Mouse (Mus musculus): ENCODE measurements around the gene Kif2b.

The Kif2b gene

DNA sequence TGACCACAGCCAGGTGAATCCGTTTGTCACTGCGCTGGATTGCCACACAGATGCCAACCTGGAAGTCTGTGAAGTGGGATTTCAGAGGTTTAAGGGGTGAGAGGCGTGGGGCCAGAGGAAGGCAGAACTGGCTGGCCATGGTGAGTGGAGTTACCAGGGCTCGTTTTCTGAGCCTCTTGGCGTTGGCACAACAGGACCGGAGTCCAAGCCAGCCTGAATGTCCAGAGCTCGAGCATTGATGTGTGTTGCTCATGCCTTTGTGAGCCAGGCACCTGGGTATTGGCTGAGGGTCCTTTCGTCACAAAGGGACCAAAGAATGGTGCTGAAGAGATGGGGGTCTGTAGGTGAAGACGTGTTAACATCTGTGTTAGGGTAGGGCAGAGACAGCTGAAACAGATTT is at the start of gene Kif2b:
TSS of gene Kif2b (minus strand) at position 242 of the 400 bp plus-strand sequence.
- no peak for DNase-seq (ENCODE audit: low read depth)

DNA sequence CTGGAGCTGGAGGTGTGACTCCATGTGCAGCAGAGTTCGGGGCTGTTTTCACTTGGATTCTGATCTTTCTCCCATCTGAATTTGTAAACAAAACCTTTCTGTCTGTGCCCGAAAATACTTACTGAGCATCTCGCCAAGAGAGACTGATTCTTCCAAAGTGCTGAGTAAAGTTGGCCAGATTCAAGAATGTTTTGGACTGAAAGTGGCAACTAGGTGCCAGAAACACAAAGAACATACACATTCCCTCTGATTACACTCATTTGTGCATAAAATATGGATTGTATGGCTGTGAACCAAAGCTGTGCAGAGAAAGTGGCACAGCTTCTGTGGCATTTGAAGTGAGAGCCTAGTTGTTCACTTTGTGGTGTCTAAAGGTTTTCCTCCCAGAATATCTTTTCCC is 15.7 kb upstream of the Kif2b start:
- no peak for DNase-seq (ENCODE audit: low read depth)

DNA sequence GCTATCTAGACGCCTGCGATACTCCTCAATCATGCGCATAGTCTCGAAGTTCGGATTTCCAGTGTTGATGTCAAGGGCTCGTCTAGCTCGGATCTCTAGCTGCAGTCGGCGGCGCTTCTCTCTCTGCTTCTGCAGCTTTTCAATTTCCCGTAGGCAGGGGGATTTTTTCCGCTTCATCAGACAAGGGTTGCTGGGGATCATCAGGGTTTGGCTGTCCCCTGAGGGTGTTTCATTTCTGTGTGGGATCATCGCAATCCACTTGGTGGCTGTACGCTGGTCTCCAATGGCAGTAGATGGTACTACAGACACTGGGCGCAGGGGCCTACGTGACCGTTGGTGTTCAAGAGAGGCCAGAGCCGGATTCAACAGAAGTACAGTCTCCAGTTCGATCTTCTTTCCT is 502 bp downstream of the Kif2b start:
- DNase-seq (ENCODE audit: low read depth): no peak

DNA sequence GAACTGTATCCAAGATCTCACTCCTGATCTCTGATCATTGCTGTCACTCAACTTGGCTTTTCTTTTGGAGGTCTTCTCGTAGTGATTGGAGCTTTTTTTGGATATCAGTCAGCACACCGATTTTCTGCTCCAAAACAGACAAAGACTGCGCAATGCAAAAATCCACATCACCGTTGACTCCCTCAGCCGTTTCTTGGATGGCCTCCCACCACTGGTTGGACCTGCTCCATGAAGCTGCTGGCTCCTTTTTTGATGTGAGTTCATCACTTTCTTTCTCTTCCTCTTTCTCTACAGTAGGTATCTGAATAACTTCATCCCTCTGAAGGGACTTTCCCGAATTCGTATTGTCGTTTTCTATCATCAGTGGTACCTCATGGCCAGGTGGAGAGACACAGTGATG is 2.0 kb downstream of the Kif2b start:
- no peak for DNase-seq (ENCODE audit: low read depth)

DNA sequence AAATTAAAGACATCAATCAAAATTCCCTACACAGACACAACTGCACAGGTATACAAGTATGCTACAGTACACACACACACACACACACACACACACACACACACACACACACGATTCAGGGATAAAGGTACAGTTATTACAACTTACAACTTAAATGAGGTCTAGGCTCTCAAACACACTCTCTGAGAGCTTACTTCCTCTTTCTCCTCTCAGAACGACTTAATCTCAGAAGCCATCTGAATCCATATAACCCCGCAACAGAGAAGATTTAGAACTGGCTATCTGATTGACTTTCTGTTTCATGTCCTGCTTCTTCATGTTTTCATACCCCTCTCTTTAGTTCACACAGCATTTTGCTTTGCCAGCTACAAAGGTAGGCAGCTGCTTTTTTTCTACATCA is 2.9 kb downstream of the Kif2b start:
- no peak for DNase-seq (ENCODE audit: low read depth)

DNA sequence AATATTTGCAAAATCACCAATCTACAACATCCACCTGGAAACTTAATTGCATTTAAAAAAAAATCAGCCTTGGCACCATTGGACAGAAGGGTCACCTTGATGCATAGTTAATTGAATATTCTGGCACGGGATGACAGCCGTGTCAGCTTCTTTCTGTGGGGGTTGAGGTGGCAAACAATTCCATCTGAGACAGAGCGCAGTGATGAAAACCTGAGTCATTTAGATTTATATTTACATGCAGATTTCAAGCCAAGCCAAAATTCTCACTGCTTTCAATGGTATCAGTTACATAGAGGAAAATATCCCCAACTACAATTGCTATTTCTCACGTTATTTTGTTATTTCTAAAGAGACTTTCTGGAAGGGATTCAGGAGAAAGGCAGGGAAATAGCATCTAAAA is 46.6 kb downstream of the Kif2b start:
- DNase-seq (ENCODE audit: low read depth): no peak
